Mouse (Mus musculus) hindbrain, embryonic 14.5 days (tissue): ENCODE results near the gene Rbm8a. TPM values are rescaled to one million over a fixed set of nuclear protein-coding genes. Genes with fewer than 3 reads are reported as not detected.
"Not testable (repeated sequence)": the region's sequence is repeated elsewhere in the genome, so short reads cannot be mapped to it uniquely, and the experiment has no call there.

ENCODE experiments used
- ATAC-seq: fragments of 200-750 bp; cut with Nextera tagmentation; 2 replicates; pipeline ENCODE4 v1.8.0; 2017; ENCODE audit warnings: moderate number of reproducible peaks, mild to moderate bottlenecking, moderate TSS enrichment, moderate library complexity; ENCODE audit not compliant: low FRiP score
- DNase-seq: peaks from one replicate; pipeline ENCODE4 v3.0.0-alpha.2; 2015; ENCODE audit warnings: low spot score
- H3K27ac ChIP-seq: fragments of 300-500 bp; sonication (generic); 2 replicates; pipeline ENCODE4 v1.5.1; 2014; ENCODE audit warnings: mild to moderate bottlenecking, moderate library complexity
- H3K27me3 ChIP-seq: fragments of 300-500 bp; sonication (generic); 2 replicates; pipeline ENCODE4 v1.6.1; 2014; ENCODE audit warnings: mild to moderate bottlenecking, low read length, mixed read lengths; ENCODE audit not compliant: control insufficient read depth, insufficient read depth
- H3K36me3 ChIP-seq: fragments of 300-500 bp; sonication (generic); replicated peaks from 2 replicates; pipeline ENCODE4 v1.6.1; 2014; ENCODE audit not compliant: control insufficient read depth, insufficient read depth
- H3K4me1 ChIP-seq: fragments of 300-500 bp; sonication (generic); replicated peaks from 2 replicates; pipeline ENCODE4 v1.6.1; 2014; ENCODE audit warnings: antibody characterized with exemption, low read length, mixed read lengths; ENCODE audit not compliant: control insufficient read depth, insufficient read depth
- H3K4me2 ChIP-seq: fragments of 300-500 bp; sonication (generic); replicated peaks from 2 replicates; pipeline ENCODE4 v1.6.1; 2014; ENCODE audit warnings: mild to moderate bottlenecking, moderate library complexity
- H3K4me3 ChIP-seq: fragments of 300-500 bp; sonication (generic); replicated peaks from 2 replicates; pipeline ENCODE4 v1.5.1; 2014; ENCODE audit warnings: mild to moderate bottlenecking, low read length
- H3K9ac ChIP-seq: fragments of 300-500 bp; sonication (generic); 2 replicates; pipeline ENCODE4 v1.6.1; 2014
- H3K9me3 ChIP-seq: fragments of 300-500 bp; sonication (generic); 2 replicates; pipeline ENCODE4 v1.6.1; 2016; ENCODE audit warnings: low read length; ENCODE audit not compliant: control insufficient read depth
- WGBS: fragments of 180-500 bp; shearing (Covaris S2); extraction: QIAGEN DNeasy Blood & Tissue Kit; methylation state at CpG from one replicate; pipeline ENCODE4 v1.1.7; 2014; 5-methylcytosine and 5-hydroxymethylcytosine counted together
- polyA plus RNA-seq: library from polyadenylated mRNA; unstranded; fragments of >200 nt; fragmentation: Nextera tagmentation; extraction: Ambion mirVana; gene quantifications from 2 replicates; pipeline ENCODE4 v1.2.1, GENCODE M21; 2014

The Rbm8a gene
- polyA plus RNA-seq, 1 experiment from 2014 or later: 104 TPM

DNA sequence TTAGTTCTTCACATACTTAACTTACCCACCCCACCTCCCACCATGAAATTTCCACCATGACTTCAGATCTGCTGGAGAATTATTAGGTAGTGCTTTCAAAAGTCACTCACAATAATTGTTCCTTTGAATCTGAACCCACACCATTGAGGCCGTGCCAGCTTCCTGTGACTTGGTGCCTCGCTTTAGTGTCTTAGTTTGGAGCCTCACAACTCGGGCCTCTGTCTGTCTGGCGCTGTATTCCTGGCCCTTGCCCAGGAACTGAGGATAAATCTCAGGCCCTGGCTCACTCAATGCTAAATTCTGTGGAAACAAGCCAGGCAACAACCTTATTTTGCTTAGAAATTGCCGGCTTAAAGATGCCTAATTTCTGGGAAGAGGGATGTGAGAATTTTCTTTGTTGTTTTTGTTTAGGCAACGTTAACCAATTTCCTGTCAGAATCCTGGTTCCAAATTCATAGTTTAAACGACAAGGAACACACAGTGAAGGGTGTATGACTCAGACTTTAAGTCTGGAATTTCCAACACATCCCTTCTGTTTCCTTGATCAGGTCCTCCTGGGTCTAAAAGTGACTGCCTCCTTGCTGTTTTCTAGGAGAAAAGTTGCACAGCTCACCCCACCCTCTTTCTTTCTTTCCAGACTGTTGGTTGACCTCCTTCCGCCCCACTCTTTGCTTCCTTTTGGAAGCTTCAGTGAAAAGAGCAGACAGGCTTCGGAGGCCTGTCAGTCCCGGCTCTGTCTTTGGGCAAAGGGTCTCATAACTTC, 27.6 kb upstream of the Rbm8a start:
- ATAC-seq: no peak
- H3K4me3 ChIP-seq: peak overlapping the region; percentile 76
- peak; percentile 46 for DNase-seq
- H3K27ac ChIP-seq: peak overlapping the region; percentile 91
- no peaks in the 10 kb centered on the region for H3K27me3 ChIP-seq
- peaks cover 51% of the 10 kb centered on the region for H3K4me1 ChIP-seq
- peak overlapping the region; percentile 61 for H3K4me2 ChIP-seq
- H3K9me3 ChIP-seq: no peaks in the 10 kb centered on the region
- peak overlapping the region; percentile 81 for H3K9ac ChIP-seq
- no peaks in the 10 kb centered on the region for H3K36me3 ChIP-seq
- 10% methylated on average over 10 of the region's 10 CpGs for WGBS

- Histone ChIP-seq H3K4me2 (peak overlapping the region; percentile 61), H3K9me3 (no peaks in the 10 kb centered on the region), H3K27ac (peak overlapping the region; percentile 91), H3K36me3 (no peaks in the 10 kb centered on the region), H3K4me1 (peaks cover 47% of the 10 kb centered on the region), H3K9ac (peak overlapping the region; percentile 81), H3K27me3 (no peaks in the 10 kb centered on the region), H3K4me3 (peak overlapping the region; percentile 76)
- ATAC-seq: no peak
- no peak for DNase-seq
- 21% methylated on average over 5 of the region's 5 CpGs for WGBS
These were observed 27.0 kb upstream of the Rbm8a start for GRCm38 (mm10) chr3:96602704-96603084.

- Histone ChIP-seq H3K9me3 (no peaks in the 10 kb centered on the region), H3K27ac (peak overlapping the region; percentile 91), H3K4me1 (peaks cover 47% of the 10 kb centered on the region), H3K4me3 (peak overlapping the region; percentile 76), H3K27me3 (no peaks in the 10 kb centered on the region), H3K4me2 (peak overlapping the region; percentile 61), H3K9ac (peak overlapping the region; percentile 81), H3K36me3 (no peaks in the 10 kb centered on the region)
- DNase-seq (peak; percentile 59), ATAC-seq (no peak)
- WGBS: 31% methylated on average over 5 of the region's 5 CpGs
These were observed 26.4 kb upstream of the Rbm8a start for GRCm38 (mm10) chr3:96603311-96603710.

- not testable (repeated sequence) for H3K36me3 ChIP-seq, H3K27ac ChIP-seq, H3K4me3 ChIP-seq, H3K9ac ChIP-seq, H3K27me3 ChIP-seq, H3K4me2 ChIP-seq, H3K9me3 ChIP-seq, ATAC-seq, DNase-seq
- peaks cover 33% of the 10 kb centered on the region for H3K4me1 ChIP-seq
- 90% methylated on average over 3 of the region's 4 CpGs for WGBS
These were observed 23.7 kb upstream of the Rbm8a start for GRCm38 (mm10) chr3:96606007-96606406.

DNA sequence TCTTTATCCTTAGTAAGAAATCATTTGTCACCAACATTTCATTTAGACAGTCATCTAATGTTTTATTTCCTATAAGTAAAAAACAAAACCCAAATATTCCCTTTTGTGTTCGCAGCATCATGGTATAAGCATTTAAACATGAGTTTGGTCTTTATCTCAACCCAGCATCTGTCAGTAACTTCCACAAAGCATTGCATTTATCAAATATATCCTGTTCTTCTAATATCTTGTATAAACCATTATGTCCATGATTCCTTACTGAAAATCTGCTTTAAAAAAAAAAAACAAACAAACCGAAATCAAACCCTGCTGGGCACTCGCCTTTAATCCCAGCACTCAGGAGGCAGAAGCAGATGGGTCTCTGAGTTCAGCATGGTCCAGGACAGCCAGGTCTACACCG, 23.1 kb upstream of the Rbm8a start:
- no peak overlapping the region for H3K4me2 ChIP-seq
- 92% methylated on average over 4 of the region's 4 CpGs for WGBS
- ATAC-seq: no peak

DNA sequence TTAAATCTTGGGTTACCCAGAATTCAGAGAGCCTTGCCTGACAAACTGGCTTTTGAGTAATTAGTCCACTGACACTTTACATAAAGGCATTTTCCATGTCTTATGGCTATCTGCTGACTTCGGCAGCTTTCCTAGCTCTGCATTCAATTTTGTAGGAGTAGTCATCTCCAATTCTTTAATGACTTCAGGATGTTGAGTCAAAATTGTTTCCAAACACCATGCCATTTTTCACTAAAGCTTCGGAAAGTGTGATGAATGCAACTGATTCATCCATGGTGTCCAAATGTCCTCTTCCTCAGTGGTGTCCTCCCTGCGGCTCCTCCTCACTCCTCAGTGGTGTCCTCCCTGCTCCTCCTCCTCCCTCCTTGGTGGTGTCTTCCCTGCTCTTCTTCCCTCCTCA, 11.8 kb upstream of the Rbm8a start:
- WGBS: 91% methylated on average over 3 of the region's 3 CpGs
- ATAC-seq (no peak), DNase-seq (no peak)
- peaks cover 80% of the 10 kb centered on the region for H3K36me3 ChIP-seq
- H3K4me1 ChIP-seq: no peaks in the 10 kb centered on the region
- no peak overlapping the region for H3K27ac ChIP-seq
- no peak overlapping the region for H3K4me2 ChIP-seq
- no peak overlapping the region for H3K4me3 ChIP-seq
- no peak overlapping the region for H3K9ac ChIP-seq
- H3K9me3 ChIP-seq: no peaks in the 10 kb centered on the region
- no peaks in the 10 kb centered on the region for H3K27me3 ChIP-seq

More for the DNA sequence above, 23.1 kb upstream of the Rbm8a start:
- H3K9ac ChIP-seq: no peak overlapping the region
- no peak overlapping the region for H3K27ac ChIP-seq
- DNase-seq: no peak
- no peaks in the 10 kb centered on the region for H3K9me3 ChIP-seq
- no peaks in the 10 kb centered on the region for H3K27me3 ChIP-seq
- 0 out of 2 replicates have a peak, but pooled peaks cover 6% of the 10 kb centered on the region for H3K36me3 ChIP-seq
- no peak overlapping the region for H3K4me3 ChIP-seq
- peaks cover 33% of the 10 kb centered on the region for H3K4me1 ChIP-seq

DNA sequence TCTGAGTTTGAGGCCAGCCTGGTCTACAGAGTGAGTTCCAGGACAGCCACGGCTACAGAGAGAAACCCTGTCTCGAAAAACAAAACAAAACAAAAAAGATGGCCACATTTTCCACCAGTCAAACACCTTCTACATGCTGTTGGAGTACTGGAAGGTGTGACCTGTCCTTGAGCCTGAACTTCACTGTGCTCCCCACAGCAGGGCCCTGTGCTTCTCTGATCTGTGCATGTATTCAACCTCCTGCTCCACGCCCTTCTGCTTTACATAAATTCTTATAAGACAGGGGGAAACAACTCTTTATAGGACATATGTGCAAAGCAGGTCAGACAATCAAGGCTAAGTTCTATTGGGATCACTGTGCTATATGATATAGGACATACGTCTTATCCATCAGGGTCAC, 6.5 kb upstream of the Rbm8a start:
- ATAC-seq: no peak
- H3K9ac ChIP-seq: no peak overlapping the region
- H3K4me2 ChIP-seq: no peak overlapping the region
- no peaks in the 10 kb centered on the region for H3K4me1 ChIP-seq
- H3K4me3 ChIP-seq: no peak overlapping the region
- DNase-seq: no peak
- peaks cover 80% of the 10 kb centered on the region for H3K36me3 ChIP-seq
- H3K27me3 ChIP-seq: no peaks in the 10 kb centered on the region
- WGBS: 94% methylated on average over 4 of the region's 4 CpGs
- H3K27ac ChIP-seq: no peak overlapping the region
- no peaks in the 10 kb centered on the region for H3K9me3 ChIP-seq

DNA sequence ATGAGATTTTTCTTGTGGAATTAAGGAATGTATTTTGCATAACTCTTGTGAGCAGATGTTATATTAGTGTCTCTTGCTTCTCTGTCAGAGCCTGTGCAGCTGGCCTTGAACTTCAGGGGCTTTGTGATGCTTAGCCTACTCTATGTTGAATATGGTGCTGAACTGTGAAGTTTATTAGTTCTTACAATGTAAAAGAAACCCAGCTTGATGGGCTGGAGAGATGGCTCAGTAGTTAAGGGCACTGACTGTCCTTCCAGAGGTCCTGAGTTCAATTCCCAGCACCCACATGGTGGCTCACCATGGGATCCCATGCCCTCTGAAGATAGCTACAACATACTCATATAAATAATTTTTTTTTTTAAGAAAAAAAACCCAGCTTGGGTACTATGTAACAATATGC, 2.3 kb downstream of the Rbm8a start:
- no peak for DNase-seq
- no peaks in the 10 kb centered on the region for H3K9me3 ChIP-seq
- no peak overlapping the region for H3K27ac ChIP-seq
- no peak overlapping the region for H3K4me3 ChIP-seq
- H3K36me3 ChIP-seq: peaks cover 38% of the 10 kb centered on the region
- no peak overlapping the region for H3K9ac ChIP-seq
- H3K4me1 ChIP-seq: peaks cover 24% of the 10 kb centered on the region
- no peaks in the 10 kb centered on the region for H3K27me3 ChIP-seq
- no peak overlapping the region for H3K4me2 ChIP-seq
- no peak for ATAC-seq

- Histone ChIP-seq H3K4me2 (no peak overlapping the region), H3K9ac (no peak overlapping the region), H3K4me1 (peaks cover 24% of the 10 kb centered on the region), H3K36me3 (peaks cover 53% of the 10 kb centered on the region), H3K9me3 (no peaks in the 10 kb centered on the region), H3K27ac (no peak overlapping the region), H3K4me3 (no peak overlapping the region), H3K27me3 (no peaks in the 10 kb centered on the region)
- DNase-seq (no peak), ATAC-seq (no peak)
- 73% methylated on average over 1 of the region's 1 CpGs for WGBS
These were observed 4.3 kb downstream of the Rbm8a start for GRCm38 (mm10) chr3:96634015-96634414.
